Mouse (Mus musculus) lung, embryonic 14.5 days (tissue): ENCODE measurements around the gene Polr3f. TPM values are rescaled to one million over a fixed set of nuclear protein-coding genes. Genes with fewer than 3 reads are reported as not detected.

Experiments
- ATAC-seq: fragments of 200-750 bp; cut with Nextera tagmentation; 2 replicates; pipeline ENCODE4 v1.8.0; 2017; ENCODE audit warnings: mild to moderate bottlenecking, moderate TSS enrichment, moderate library complexity; ENCODE audit not compliant: insufficient read depth
- DNase-seq: peaks from one replicate; pipeline ENCODE4 v3.0.0-alpha.2; 2015
- H3K27ac ChIP-seq: fragments of 300-500 bp; sonication (generic); 2 replicates; pipeline ENCODE4 v1.5.1; 2014; ENCODE audit warnings: low read depth, mild to moderate bottlenecking, moderate library complexity
- H3K27me3 ChIP-seq: fragments of 300-500 bp; sonication (generic); 2 replicates; pipeline ENCODE4 v1.6.1; 2014; ENCODE audit warnings: low read length, control low read depth; ENCODE audit not compliant: insufficient read depth
- H3K36me3 ChIP-seq: fragments of 300-500 bp; sonication (generic); 2 replicates; pipeline ENCODE4 v1.6.1; 2014; ENCODE audit warnings: control low read depth; ENCODE audit not compliant: insufficient read depth
- H3K4me1 ChIP-seq: fragments of 300-500 bp; sonication (generic); 2 replicates; pipeline ENCODE4 v1.6.1; 2014; ENCODE audit warnings: antibody characterized with exemption, control low read depth; ENCODE audit not compliant: insufficient read depth
- H3K4me2 ChIP-seq: fragments of 300-500 bp; sonication (generic); 2 replicates; pipeline ENCODE4 v1.6.1; 2014; ENCODE audit warnings: mild to moderate bottlenecking
- H3K4me3 ChIP-seq: fragments of 300-500 bp; sonication (generic); 2 replicates; pipeline ENCODE4 v1.5.1; 2014; ENCODE audit warnings: low read depth, low read length
- H3K9ac ChIP-seq: fragments of 300-500 bp; sonication (generic); 2 replicates; pipeline ENCODE4 v1.6.1; 2014
- H3K9me3 ChIP-seq: fragments of 300-500 bp; sonication (generic); 2 replicates; pipeline ENCODE4 v1.6.1; 2016; ENCODE audit warnings: low read depth, low read length, control low read depth
- CTCF ChIP-seq: IDR thresholded peaks from 2 replicates; pipeline ENCODE4 v1.5.1; 2016; ENCODE audit warnings: antibody characterized with exemption, low read depth
- whole genome bisulfite sequencing: fragments of 180-500 bp; shearing (Covaris S2); extraction: QIAGEN DNeasy Blood & Tissue Kit; methylation state at CpG from one replicate; pipeline ENCODE4 v1.1.7; 2014; 5-methylcytosine and 5-hydroxymethylcytosine counted together
- polyA plus RNA-seq: library from polyadenylated mRNA; unstranded; fragments of >200 nt; fragmentation: Nextera tagmentation; extraction: Ambion mirVana; gene quantifications from 2 replicates; pipeline ENCODE4 v1.2.1, GENCODE M21; 2014

The Polr3f gene
- polyA plus RNA-seq, 1 experiment from 2014 or later: 29.7 TPM

GRCm38 (mm10) chr2:144514619-144515018 lies 12.9 kb upstream of the Polr3f start:
- TF ChIP-seq CTCF: no peak
- ATAC-seq: no peak
- H3K27me3 ChIP-seq: no peaks in the 10 kb centered on the region
- H3K27ac ChIP-seq: no peak overlapping the region
- H3K4me3 ChIP-seq: no peak overlapping the region
- no peaks in the 10 kb centered on the region for H3K9me3 ChIP-seq
- 76% methylated on average over 3 of the region's 3 CpGs for WGBS
- H3K9ac ChIP-seq: no peak overlapping the region
- no peak overlapping the region for H3K4me2 ChIP-seq
- H3K36me3 ChIP-seq: no peaks in the 10 kb centered on the region
- no peaks in the 10 kb centered on the region for H3K4me1 ChIP-seq
- no peak for DNase-seq

- Histone ChIP-seq H3K27ac (no peak overlapping the region), H3K36me3 (no peaks in the 10 kb centered on the region), H3K9ac (no peak overlapping the region), H3K9me3 (no peaks in the 10 kb centered on the region), H3K4me3 (no peak overlapping the region), H3K4me2 (no peak overlapping the region), H3K27me3 (no peaks in the 10 kb centered on the region), H3K4me1 (no peaks in the 10 kb centered on the region)
- WGBS: 71% methylated on average over 3 of the region's 3 CpGs
- ATAC-seq (no peak), DNase-seq (no peak)
- no peak for TF ChIP-seq CTCF
Measured at GRCm38 (mm10) chr2:144519772-144520171, 7.7 kb upstream of the Polr3f start.

- Histone ChIP-seq H3K36me3 (peaks cover 7% of the 10 kb centered on the region; the same call in 1 of the 2 replicates), H3K4me3 (no peak overlapping the region), H3K4me2 (no peak overlapping the region), H3K27ac (no peak overlapping the region), H3K27me3 (peaks cover 2% of the 10 kb centered on the region; the same call in 1 of the 2 replicates), H3K9me3 (no peaks in the 10 kb centered on the region), H3K9ac (no peak overlapping the region), H3K4me1 (no peaks in the 10 kb centered on the region)
- ATAC-seq (no peak), DNase-seq (no peak)
- 57% methylated on average over 10 of the region's 10 CpGs for WGBS
- TF ChIP-seq CTCF: no peak
Measured at GRCm38 (mm10) chr2:144525856-144526255, 1.7 kb upstream of the Polr3f start.

GRCm38 (mm10) chr2:144527821-144528174 lies 280 bp downstream of the Polr3f start:
- Histone ChIP-seq H3K4me2 (peak overlapping the region; percentile 87), H3K27ac (peak overlapping the region; percentile 89; the same call in 1 of the 2 replicates), H3K4me1 (no peaks in the 10 kb centered on the region), H3K36me3 (peaks cover 13% of the 10 kb centered on the region; the same call in 1 of the 2 replicates), H3K9me3 (no peaks in the 10 kb centered on the region), H3K9ac (peak overlapping the region; percentile 94), H3K27me3 (peaks cover 2% of the 10 kb centered on the region; the same call in 1 of the 2 replicates), H3K4me3 (peak overlapping the region; percentile 99)
- TF ChIP-seq CTCF: no peak
- ATAC-seq: peak; percentile 45; the same call in 1 of the 2 replicates
- DNase-seq: no peak
- 2% methylated on average over 25 of the region's 25 CpGs for WGBS

GRCm38 (mm10) chr2:144537123-144537522 lies 9.6 kb downstream of the Polr3f start:
- H3K27ac ChIP-seq: no peak overlapping the region
- no peaks in the 10 kb centered on the region for H3K27me3 ChIP-seq
- no peak for TF ChIP-seq CTCF
- no peak for ATAC-seq
- H3K4me3 ChIP-seq: no peak overlapping the region
- H3K9me3 ChIP-seq: no peaks in the 10 kb centered on the region; the same call in 1 of the 2 replicates
- no peaks in the 10 kb centered on the region for H3K4me1 ChIP-seq
- no peak for DNase-seq
- 95% methylated on average over 7 of the region's 7 CpGs for WGBS
- H3K4me2 ChIP-seq: no peak overlapping the region
- H3K9ac ChIP-seq: no peak overlapping the region
- peaks cover 83% of the 10 kb centered on the region for H3K36me3 ChIP-seq

- Histone ChIP-seq H3K9me3 (no peaks in the 10 kb centered on the region), H3K4me1 (no peaks in the 10 kb centered on the region), H3K4me2 (no peak overlapping the region), H3K36me3 (peaks cover 85% of the 10 kb centered on the region), H3K27me3 (no peaks in the 10 kb centered on the region), H3K27ac (no peak overlapping the region), H3K4me3 (no peak overlapping the region), H3K9ac (no peak overlapping the region)
- no peak for ATAC-seq
- peak; percentile 25 for DNase-seq
- WGBS: 84% methylated on average over 4 of the region's 4 CpGs
- 0 out of 2 replicates have a peak, but pooled peaks have one; percentile 8 for TF ChIP-seq CTCF
Measured at GRCm38 (mm10) chr2:144541246-144541645, 13.7 kb downstream of the Polr3f start.

- H3K36me3 ChIP-seq: peaks cover 76% of the 10 kb centered on the region
- no peaks in the 10 kb centered on the region for H3K4me1 ChIP-seq
- DNase-seq: no peak
- no peak for ATAC-seq
- no peak overlapping the region for H3K4me3 ChIP-seq
- no peak for TF ChIP-seq CTCF
- no peak overlapping the region for H3K9ac ChIP-seq
- H3K4me2 ChIP-seq: no peak overlapping the region
- H3K9me3 ChIP-seq: no peaks in the 10 kb centered on the region
- no peak overlapping the region for H3K27ac ChIP-seq
- no peaks in the 10 kb centered on the region for H3K27me3 ChIP-seq
- WGBS: 87% methylated on average over 6 of the region's 6 CpGs
Measured at GRCm38 (mm10) chr2:144543670-144544069, 16.2 kb downstream of the Polr3f start.

- H3K9me3 ChIP-seq: no peaks in the 10 kb centered on the region
- no peaks in the 10 kb centered on the region for H3K27me3 ChIP-seq
- ATAC-seq (no peak), DNase-seq (peak; percentile 31)
- TF ChIP-seq CTCF: no peak
- peaks cover 67% of the 10 kb centered on the region for H3K36me3 ChIP-seq
- WGBS: 70% methylated on average over 6 of the region's 6 CpGs
- H3K27ac ChIP-seq: no peak overlapping the region
- no peak overlapping the region for H3K4me3 ChIP-seq
- no peak overlapping the region for H3K9ac ChIP-seq
- no peak overlapping the region for H3K4me2 ChIP-seq
- no peaks in the 10 kb centered on the region for H3K4me1 ChIP-seq
Measured at GRCm38 (mm10) chr2:144544630-144545029, 17.1 kb downstream of the Polr3f start.
